Comparison of ENCODE assay signal across 19 mouse cellular contexts in the genomic region with DNA sequence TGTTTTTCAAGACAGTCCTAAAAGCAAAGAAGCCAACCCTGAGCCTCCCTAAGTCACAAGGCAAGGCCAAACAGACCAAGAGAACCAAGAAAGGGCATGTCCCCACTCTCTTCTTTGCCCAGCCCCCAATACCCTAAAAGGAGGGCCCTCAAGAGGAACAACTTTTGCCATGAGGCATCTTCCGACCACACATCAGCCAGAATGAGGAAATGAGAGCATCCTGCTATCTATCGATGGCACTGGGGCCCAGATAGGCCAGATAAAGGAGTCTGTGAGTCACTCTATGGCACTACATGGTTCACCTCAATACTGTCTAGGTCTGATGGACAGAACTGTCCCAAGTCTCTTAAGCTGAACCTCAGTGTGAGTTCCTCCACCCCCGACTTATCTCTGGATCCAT.
DNase-seq lines count a peak whose midpoint lies in the region; ATAC-seq lines count a peak whose summit lies in the region.
"Had no signal": no experiment of that assay in that cellular context is flagged by ENCODE, and none has a peak within 500 bp of the region (broad histone marks: within the 10 kb centered on the region; RNA-seq: fewer than 3 reads in every experiment).

No protein-coding gene starts in this region.

- peak; percentile 2 for DNase-seq in lung, postnatal 36 days
- DNase-seq in lung, postnatal 14 days, result no peak
- DNase-seq in c-Kit-positive CD71-negative TER-119-negative erythroid progenitor cells, embryonic 14.5 days (ENCODE audit: low read depth), result peak; percentile 14
- DNase-seq in frontal cortex, postnatal 36 days (ENCODE audit: low spot score in 2 of 2), result no peak
- no peak for DNase-seq in cerebellum, adult 9-11 months
- DNase-seq in gastrocnemius, postnatal 14 days, result no peak
- DNase-seq: adrenal gland, postnatal 25 days; cerebellum, postnatal 10 days; gastrocnemius, adult 2 months; kidney, adult 8-10 months; kidney, postnatal 36 days; layer of hippocampus, postnatal 36 days; lung, adult 18-20 months; lung, postnatal 10 days had no signal

- peak; percentile 87 for ATAC-seq in megakaryocyte, adult 5-6 weeks (ENCODE audit: poor library complexity, severe bottlenecking)
- ATAC-seq: CD4-positive, CD25-positive, alpha-beta regulatory T cell, adult 4 months; forebrain, embryonic 13.5 days; inflammation-experienced regulatory T-cells, adult 6 months; liver, embryonic 12.5 days had no signal

- intact Hi-C loops in gastrocnemius, postnatal 14 days (cut with DNase I; ENCODE audit: low total_unique reads), result no loop called here

Comparison
In these comparisons a context has a peak if more than half of its experiments do, and no peak if none do; other contexts are left out.
1. DNase-seq: peak in lung, postnatal 36 days (single experiment) and c-Kit-positive CD71-negative TER-119-negative erythroid progenitor cells, embryonic 14.5 days (single experiment); none in lung, postnatal 14 days (single experiment), frontal cortex, postnatal 36 days (0 of 2), cerebellum, adult 9-11 months (single experiment) and gastrocnemius, postnatal 14 days (single experiment).